Mouse (Mus musculus) midbrain, embryonic 15.5 days (tissue): Measurements from ENCODE around the gene Rhbdf2. TPM values are rescaled to one million over a fixed set of nuclear protein-coding genes. Genes with fewer than 3 reads are reported as not detected.
A peak's percentile ranks its signal among the peaks of the same experiment; 100 is the strongest.
"Not testable (repeated sequence)": the region's sequence is repeated elsewhere in the genome, so short reads cannot be mapped to it uniquely, and the experiment has no call there.

ENCODE experiments used
- ATAC-seq: fragments of 200-750 bp; cut with Nextera tagmentation; replicated peaks from 2 replicates; pipeline ENCODE4 v1.8.0; 2017; ENCODE audit warnings: moderate TSS enrichment
- H3K27ac ChIP-seq: fragments of 300-500 bp; sonication (generic); 2 replicates; pipeline ENCODE4 v1.5.1; 2015; ENCODE audit warnings: mild to moderate bottlenecking, inconsistent platforms
- H3K27me3 ChIP-seq: fragments of 300-500 bp; sonication (generic); replicated peaks from 2 replicates; pipeline ENCODE4 v1.6.1; 2015; ENCODE audit warnings: inconsistent platforms
- H3K36me3 ChIP-seq: fragments of 300-500 bp; sonication (generic); replicated peaks from 2 replicates; pipeline ENCODE4 v1.6.1; 2015; ENCODE audit warnings: inconsistent platforms
- H3K4me1 ChIP-seq: fragments of 300-500 bp; sonication (generic); 2 replicates; pipeline ENCODE4 v1.6.1; 2015; ENCODE audit warnings: inconsistent platforms
- H3K4me2 ChIP-seq: fragments of 300-500 bp; sonication (generic); 2 replicates; pipeline ENCODE4 v1.6.1; 2015; ENCODE audit warnings: inconsistent platforms, mild to moderate bottlenecking, moderate library complexity
- H3K4me3 ChIP-seq: fragments of 300-500 bp; sonication (generic); 2 replicates; pipeline ENCODE4 v1.5.1; 2015; ENCODE audit warnings: mild to moderate bottlenecking, inconsistent platforms
- H3K9ac ChIP-seq: fragments of 300-500 bp; sonication (generic); 2 replicates; pipeline ENCODE4 v1.6.1; 2015; ENCODE audit warnings: mild to moderate bottlenecking, inconsistent platforms
- H3K9me3 ChIP-seq: fragments of 300-500 bp; sonication (generic); 2 replicates; pipeline ENCODE4 v1.6.1; 2016; ENCODE audit warnings: inconsistent platforms
- WGBS: fragments of 180-500 bp; shearing (Covaris S2); methylation state at CpG from one replicate; pipeline ENCODE4 v1.1.7; 2015; ENCODE audit warnings: mixed read lengths; 5-methylcytosine and 5-hydroxymethylcytosine counted together
- polyA plus RNA-seq: library from polyadenylated mRNA; unstranded; fragments of >200 nt; fragmentation: Nextera tagmentation; extraction: Ambion mirVana; gene quantifications from 2 replicates; pipeline ENCODE4 v1.2.1, GENCODE M21; 2015

Rhbdf2 gene
- polyA plus RNA-seq, result 0.83 TPM in 2 replicates

- 72% methylated on average over 10 of the region's 10 CpGs for WGBS
- Histone ChIP-seq H3K4me2 (no peak within 1 kb of the TSS), H3K9me3 (no peaks in the 10 kb centered on the region), H3K36me3 (no peaks in the 10 kb centered on the region), H3K27ac (no peak within 1 kb of the TSS), H3K9ac (no peak within 1 kb of the TSS), H3K27me3 (peaks cover 33% of the 10 kb centered on the region), H3K4me1 (peaks cover 11% of the 10 kb centered on the region), H3K4me3 (no peak within 1 kb of the TSS)
- no peak for ATAC-seq
Observed at GRCm38 (mm10) chr11:116626299-116627071, at the start of gene Rhbdf2. Gene Rhbdf2 (minus strand): TSS chr11:116627019.

- H3K4me1 ChIP-seq, result peaks cover 16% of the 10 kb centered on the region
- H3K9me3 ChIP-seq, result no peaks in the 10 kb centered on the region
- no peak overlapping the region for H3K4me2 ChIP-seq
- H3K9ac ChIP-seq, result no peak overlapping the region
- no peak overlapping the region for H3K27ac ChIP-seq
- H3K27me3 ChIP-seq, result no peaks in the 10 kb centered on the region
- WGBS, result 90% methylated on average over 14 of the region's 14 CpGs
- H3K4me3 ChIP-seq, result no peak overlapping the region
- peaks cover 38% of the 10 kb centered on the region; the same call in 1 of the 2 replicates for H3K36me3 ChIP-seq
- no peak for ATAC-seq
Observed at GRCm38 (mm10) chr11:116676175-116676976, 49.6 kb upstream of the Rhbdf2 start.

- Histone ChIP-seq H3K36me3 (peaks cover 38% of the 10 kb centered on the region; the same call in 1 of the 2 replicates), H3K4me1 (peaks cover 25% of the 10 kb centered on the region)
- not testable (repeated sequence) for H3K9ac ChIP-seq, H3K27ac ChIP-seq, H3K4me2 ChIP-seq, ATAC-seq, H3K4me3 ChIP-seq, H3K9me3 ChIP-seq, H3K27me3 ChIP-seq
- WGBS, result 88% methylated on average over 6 of the region's 6 CpGs
Observed at GRCm38 (mm10) chr11:116675429-116675828, 48.6 kb upstream of the Rhbdf2 start.

- H3K9ac ChIP-seq, result no peak overlapping the region
- no peak overlapping the region for H3K27ac ChIP-seq
- peaks cover 28% of the 10 kb centered on the region for H3K4me1 ChIP-seq
- peaks cover 38% of the 10 kb centered on the region; the same call in 1 of the 2 replicates for H3K36me3 ChIP-seq
- WGBS, result 72% methylated on average over 7 of the region's 7 CpGs
- H3K9me3 ChIP-seq, result no peaks in the 10 kb centered on the region
- H3K27me3 ChIP-seq, result no peaks in the 10 kb centered on the region
- no peak overlapping the region for H3K4me3 ChIP-seq
- ATAC-seq, result no peak
- no peak overlapping the region for H3K4me2 ChIP-seq
Observed at GRCm38 (mm10) chr11:116674616-116675379, 48.0 kb upstream of the Rhbdf2 start.

- peak overlapping the region; percentile 62; the same call in 1 of the 2 replicates for H3K4me3 ChIP-seq
- peaks cover 38% of the 10 kb centered on the region; the same call in 1 of the 2 replicates for H3K36me3 ChIP-seq
- no peak for ATAC-seq
- no peaks in the 10 kb centered on the region for H3K27me3 ChIP-seq
- 89% methylated on average over 2 of the region's 2 CpGs for WGBS
- H3K9me3 ChIP-seq, result no peaks in the 10 kb centered on the region
- peaks cover 30% of the 10 kb centered on the region for H3K4me1 ChIP-seq
- H3K9ac ChIP-seq, result no peak overlapping the region
- H3K27ac ChIP-seq, result no peak overlapping the region
- peak overlapping the region; percentile 85; the same call in 1 of the 2 replicates for H3K4me2 ChIP-seq
Observed at GRCm38 (mm10) chr11:116673410-116673809, 46.6 kb upstream of the Rhbdf2 start.

GRCm38 (mm10) chr11:116672595-116672994 is 45.8 kb upstream of the Rhbdf2 start:
- Histone ChIP-seq H3K9me3 (no peaks in the 10 kb centered on the region), H3K4me2 (peak overlapping the region; percentile 85), H3K4me3 (peak overlapping the region; percentile 62), H3K4me1 (peaks cover 30% of the 10 kb centered on the region), H3K27me3 (no peaks in the 10 kb centered on the region), H3K36me3 (peaks cover 38% of the 10 kb centered on the region; the same call in 1 of the 2 replicates), H3K9ac (peak overlapping the region; percentile 71), H3K27ac (no peak overlapping the region)
- WGBS, result 24% methylated on average over 7 of the region's 7 CpGs
- ATAC-seq, result no peak

GRCm38 (mm10) chr11:116671845-116672434 is 45.1 kb upstream of the Rhbdf2 start:
- WGBS, result under 1% methylated on average over 24 of the region's 24 CpGs

GRCm38 (mm10) chr11:116671112-116671844 is 44.5 kb upstream of the Rhbdf2 start:
- WGBS, result under 1% methylated on average over 45 of the region's 45 CpGs
- Histone ChIP-seq H3K36me3 (peaks cover 30% of the 10 kb centered on the region; the same call in 1 of the 2 replicates), H3K9me3 (no peaks in the 10 kb centered on the region), H3K4me2 (peak overlapping the region; percentile 85), H3K4me1 (peaks cover 30% of the 10 kb centered on the region), H3K4me3 (peak overlapping the region; percentile 62), H3K9ac (peak overlapping the region; percentile 71), H3K27me3 (no peaks in the 10 kb centered on the region), H3K27ac (peak overlapping the region; percentile 66)
- peak; percentile 92 for ATAC-seq

More at GRCm38 (mm10) chr11:116671845-116672434, 45.1 kb upstream of the Rhbdf2 start:
- Histone ChIP-seq H3K4me2 (peak overlapping the region; percentile 85), H3K4me1 (peaks cover 30% of the 10 kb centered on the region), H3K27ac (peak overlapping the region; percentile 66), H3K36me3 (peaks cover 34% of the 10 kb centered on the region; the same call in 1 of the 2 replicates), H3K9ac (peak overlapping the region; percentile 71), H3K27me3 (no peaks in the 10 kb centered on the region), H3K9me3 (no peaks in the 10 kb centered on the region), H3K4me3 (peak overlapping the region; percentile 62)
- ATAC-seq, result peak; percentile 39

- Histone ChIP-seq H3K27ac (0 out of 2 replicates have a peak overlapping the region, but pooled peaks have one; percentile 62), H3K36me3 (peaks cover 21% of the 10 kb centered on the region; the same call in 1 of the 2 replicates), H3K4me3 (peak overlapping the region; percentile 62; the same call in 1 of the 2 replicates), H3K27me3 (no peaks in the 10 kb centered on the region), H3K4me2 (peak overlapping the region; percentile 85), H3K9ac (0 out of 2 replicates have a peak overlapping the region, but pooled peaks have one; percentile 12), H3K4me1 (peaks cover 30% of the 10 kb centered on the region), H3K9me3 (no peaks in the 10 kb centered on the region)
- ATAC-seq, result no peak
- WGBS, result 82% methylated on average over 7 of the region's 7 CpGs
Observed at GRCm38 (mm10) chr11:116670386-116670785, 43.6 kb upstream of the Rhbdf2 start.

- Histone ChIP-seq H3K27me3 (no peaks in the 10 kb centered on the region), H3K36me3 (peaks cover 16% of the 10 kb centered on the region; the same call in 1 of the 2 replicates), H3K4me3 (no peak overlapping the region), H3K4me2 (0 out of 2 replicates have a peak overlapping the region, but pooled peaks have one; percentile 85), H3K9me3 (no peaks in the 10 kb centered on the region), H3K27ac (no peak overlapping the region), H3K9ac (no peak overlapping the region), H3K4me1 (peaks cover 30% of the 10 kb centered on the region)
- WGBS, result 53% methylated on average over 13 of the region's 13 CpGs
- no peak for ATAC-seq
Observed at GRCm38 (mm10) chr11:116669787-116670365, 43.1 kb upstream of the Rhbdf2 start.
